Mouse (Mus musculus) heart, embryonic 15.5 days (tissue): Measurements from ENCODE around the gene March5. TPM values are rescaled to one million over a fixed set of nuclear protein-coding genes. Genes with fewer than 3 reads are reported as not detected.

Source experiments
- ATAC-seq: fragments of 200-750 bp; cut with Nextera tagmentation; replicated peaks from 2 replicates; pipeline ENCODE4 v1.8.0; 2017; ENCODE audit warnings: low read depth, moderate TSS enrichment; ENCODE audit not compliant: insufficient number of reproducible peaks, insufficient read depth, low FRiP score
- H3K27ac ChIP-seq: fragments of 300-500 bp; sonication (generic); 2 replicates; pipeline ENCODE4 v1.5.1; 2015; ENCODE audit warnings: mild to moderate bottlenecking, inconsistent platforms
- H3K27me3 ChIP-seq: fragments of 300-500 bp; sonication (generic); 2 replicates; pipeline ENCODE4 v1.6.1; 2015; ENCODE audit warnings: inconsistent platforms
- H3K36me3 ChIP-seq: fragments of 300-500 bp; sonication (generic); 2 replicates; pipeline ENCODE4 v1.6.1; 2015; ENCODE audit warnings: mild to moderate bottlenecking, inconsistent platforms
- H3K4me1 ChIP-seq: fragments of 300-500 bp; sonication (generic); replicated peaks from 2 replicates; pipeline ENCODE4 v1.6.1; 2015; ENCODE audit warnings: inconsistent platforms
- H3K4me2 ChIP-seq: fragments of 300-500 bp; sonication (generic); 2 replicates; pipeline ENCODE4 v1.6.1; 2015; ENCODE audit warnings: inconsistent platforms, mild to moderate bottlenecking, moderate library complexity
- H3K4me3 ChIP-seq: fragments of 300-500 bp; sonication (generic); 2 replicates; pipeline ENCODE4 v1.5.1; 2015; ENCODE audit warnings: mild to moderate bottlenecking, inconsistent platforms
- H3K9ac ChIP-seq: fragments of 300-500 bp; sonication (generic); 2 replicates; pipeline ENCODE4 v1.6.1; 2015; ENCODE audit warnings: mild to moderate bottlenecking, inconsistent platforms
- H3K9me3 ChIP-seq: fragments of 300-500 bp; sonication (generic); replicated peaks from 2 replicates; pipeline ENCODE4 v1.6.1; 2016; ENCODE audit warnings: inconsistent platforms
- WGBS: fragments of 180-500 bp; shearing (Covaris S2); methylation state at CpG from one replicate; pipeline ENCODE4 v1.1.7; 2015; ENCODE audit warnings: mixed read lengths; 5-methylcytosine and 5-hydroxymethylcytosine counted together
- polyA plus RNA-seq: library from polyadenylated mRNA; unstranded; fragments of >200 nt; fragmentation: Nextera tagmentation; extraction: Ambion mirVana; gene quantifications from 2 replicates; pipeline ENCODE4 v1.2.1, GENCODE M21; 2015

March5 gene
- polyA plus RNA-seq, 1 experiment from 2014 or later, result 78.3 TPM

GRCm38 (mm10) chr19:37265333-37266103 lies 58.2 kb downstream of the March5 start:
- Histone ChIP-seq H3K9ac (no peak overlapping the region), H3K27me3 (no peaks in the 10 kb centered on the region), H3K4me1 (peaks cover 16% of the 10 kb centered on the region), H3K4me3 (no peak overlapping the region), H3K36me3 (peaks cover 15% of the 10 kb centered on the region), H3K27ac (no peak overlapping the region), H3K4me2 (no peak overlapping the region), H3K9me3 (no peaks in the 10 kb centered on the region)
- 33% methylated on average over 10 of the region's 10 CpGs for WGBS
- ATAC-seq, result 0 out of 2 replicates have a peak, but pooled peaks have one; percentile 31

- H3K9ac ChIP-seq, result no peak overlapping the region
- H3K27ac ChIP-seq, result no peak overlapping the region
- no peaks in the 10 kb centered on the region for H3K9me3 ChIP-seq
- 91% methylated on average over 16 of the region's 16 CpGs for WGBS
- no peak overlapping the region for H3K4me2 ChIP-seq
- H3K4me3 ChIP-seq, result no peak overlapping the region
- no peaks in the 10 kb centered on the region for H3K27me3 ChIP-seq
- peaks cover 10% of the 10 kb centered on the region for H3K4me1 ChIP-seq
- peaks cover 19% of the 10 kb centered on the region for H3K36me3 ChIP-seq
- no peak for ATAC-seq
Measured at GRCm38 (mm10) chr19:37269106-37269505, 61.8 kb downstream of the March5 start.

Other genes with a start within 250 kb of the March5 start
- 7.6 and 9.9 TPM in 2 replicates for gene Cpeb3, start 1.1 kb downstream of the March5 start, polyA plus RNA-seq
- 66.5 and 66.6 TPM in 2 replicates for gene Ide, start 130.3 kb downstream of the March5 start, polyA plus RNA-seq
- gene Kif11, start 168.9 kb downstream of the March5 start, polyA plus RNA-seq, result 39.6 and 45.4 TPM in 2 replicates
- gene Hhex, start 227.3 kb downstream of the March5 start, polyA plus RNA-seq, result 13.0 and 13.8 TPM in 2 replicates